Mouse (Mus musculus) testis, adult 2 months (tissue): ENCODE measurements around the gene Ngb.

Experiments
- CTCF ChIP-seq: fragments of 200-500 bp; IDR thresholded peaks from 2 replicates; pipeline ENCODE4 v1.5.1; 2012; ENCODE audit warnings: low read depth, mild to moderate bottlenecking, inconsistent platforms, low read length, moderate library complexity; ENCODE audit not compliant: control insufficient read depth, insufficient read depth, insufficient replicate concordance
- POLR2A ChIP-seq: fragments of 200-500 bp; IDR thresholded peaks from 2 replicates; pipeline ENCODE4 v1.6.1; 2012; ENCODE audit warnings: low read depth, mild to moderate bottlenecking, inconsistent platforms, low read length, moderate library complexity; ENCODE audit not compliant: control insufficient read depth

GRCm38 (mm10) chr12:87103471-87103870 is 1.1 kb upstream of the Ngb start:
- TF ChIP-seq CTCF (no peak), POLR2A (no peak)
